Mouse (Mus musculus) C2C12 (cell line): ENCODE data around the gene Mllt6. TPM values are rescaled to one million over a fixed set of nuclear protein-coding genes. Genes with fewer than 3 reads are reported as not detected.

ENCODE experiments used
- H3K27me3 ChIP-seq: one replicate; pipeline ENCODE4 v1.6.1; 2011; ENCODE audit not compliant: control insufficient read depth, insufficient read depth, insufficient read length
- H3K36me3 ChIP-seq: one replicate; pipeline ENCODE4 v1.6.1; 2011; ENCODE audit not compliant: control insufficient read depth, insufficient read depth
- H3K4me3 ChIP-seq: one replicate; pipeline ENCODE4 v1.5.1; 2011; ENCODE audit warnings: mild to moderate bottlenecking, control low read depth; ENCODE audit not compliant: poor library complexity, insufficient read depth, severe bottlenecking
- H3K79me2 ChIP-seq: one replicate; pipeline ENCODE4 v1.6.1; 2011; ENCODE audit not compliant: control insufficient read depth, insufficient read depth
- H3K79me3 ChIP-seq: one replicate; pipeline ENCODE4 v1.6.1; 2011; ENCODE audit warnings: low read depth, control low read depth
- H3ac ChIP-seq: one replicate; pipeline ENCODE3; 2011; ENCODE audit warnings: low read depth; ENCODE audit not compliant: control insufficient read depth, insufficient read length
- CEBPB ChIP-seq: IDR thresholded peaks from one replicate; pipeline ENCODE4 v1.6.1; 2011; ENCODE audit warnings: low read depth, mild to moderate bottlenecking, control low read depth, moderate library complexity
- CTCF ChIP-seq: IDR thresholded peaks from one replicate; pipeline ENCODE4 v1.5.1; 2011; ENCODE audit not compliant: control insufficient read depth, insufficient read depth, insufficient read length
- FOSL1 ChIP-seq: IDR thresholded peaks from one replicate; pipeline ENCODE4 v1.8.0; 2011; ENCODE audit warnings: mild to moderate bottlenecking, low read length; ENCODE audit not compliant: poor library complexity, insufficient read depth, severe bottlenecking
- MAX ChIP-seq: IDR thresholded peaks from one replicate; pipeline ENCODE4 v1.6.1; 2011; ENCODE audit warnings: mild to moderate bottlenecking, control low read depth
- MYOD1 ChIP-seq: IDR thresholded peaks from one replicate; pipeline ENCODE4 v1.6.1; 2011; ENCODE audit warnings: low read depth; ENCODE audit not compliant: control insufficient read depth, insufficient read length
- MYOG ChIP-seq: IDR thresholded peaks from one replicate; pipeline ENCODE4 v1.6.1; 2011; ENCODE audit not compliant: control insufficient read depth, insufficient read length; ENCODE audit errors: extremely low read depth
- USF1 ChIP-seq: IDR thresholded peaks from one replicate; pipeline ENCODE4 v1.6.1; 2011; ENCODE audit warnings: low read depth, mild to moderate bottlenecking, control low read depth, moderate library complexity
- polyA plus RNA-seq: library from polyadenylated mRNA; unstranded; fragments of >200 nt; fragmentation: generic; extraction: Trizol; gene quantifications from one replicate; pipeline ENCODE4 v1.2.1, GENCODE M21; 2012; ENCODE audit warnings: missing spikeins

The Mllt6 gene
- polyA plus RNA-seq, 1 experiment = 12.5 TPM

GRCm38 (mm10) chr11:97669829-97670228 is 6.6 kb downstream of the Mllt6 start:
- no peak for TF ChIP-seq USF1
- no peak for TF ChIP-seq MYOG
- TF ChIP-seq MYOD1 = no peak
- no peak for TF ChIP-seq CEBPB
- TF ChIP-seq MAX = no peak
- no peak for TF ChIP-seq FOSL1
- TF ChIP-seq CTCF = no peak
- Histone ChIP-seq H3K79me2 (peaks cover 19% of the 10 kb centered on the region), H3K4me3 (no peak overlapping the region), H3K27me3 (no peaks in the 10 kb centered on the region), H3K79me3 (peaks cover 10% of the 10 kb centered on the region), H3ac (no peak overlapping the region), H3K36me3 (peaks cover 55% of the 10 kb centered on the region)

GRCm38 (mm10) chr11:97670234-97671176 is 7.3 kb downstream of the Mllt6 start:
- Histone ChIP-seq H3K36me3 (peaks cover 59% of the 10 kb centered on the region), H3K27me3 (no peaks in the 10 kb centered on the region), H3ac (no peak overlapping the region), H3K79me3 (peaks cover 4% of the 10 kb centered on the region), H3K79me2 (peaks cover 12% of the 10 kb centered on the region), H3K4me3 (no peak overlapping the region)
- TF ChIP-seq FOSL1 (no peak), MAX (no peak), CTCF (no peak), CEBPB (no peak), MYOG (no peak), MYOD1 (no peak), USF1 (no peak)

GRCm38 (mm10) chr11:97671177-97671527 is 7.9 kb downstream of the Mllt6 start:
- Histone ChIP-seq H3K79me2 (peaks cover 6% of the 10 kb centered on the region), H3K27me3 (no peaks in the 10 kb centered on the region), H3K36me3 (peaks cover 58% of the 10 kb centered on the region), H3K4me3 (no peak overlapping the region), H3ac (no peak overlapping the region), H3K79me3 (no peaks in the 10 kb centered on the region)
- TF ChIP-seq FOSL1 (no peak), MAX (no peak), CTCF (no peak), CEBPB (no peak), MYOG (no peak), MYOD1 (no peak), USF1 (no peak)

- Histone ChIP-seq H3K4me3 (no peak overlapping the region), H3K79me2 (no peaks in the 10 kb centered on the region), H3K27me3 (no peaks in the 10 kb centered on the region), H3K36me3 (peaks cover 54% of the 10 kb centered on the region), H3ac (no peak overlapping the region), H3K79me3 (no peaks in the 10 kb centered on the region)
- TF ChIP-seq CTCF (no peak), MAX (no peak), FOSL1 (no peak), MYOD1 (no peak), USF1 (no peak), CEBPB (no peak), MYOG (no peak)
Observed at GRCm38 (mm10) chr11:97673148-97673547, 9.9 kb downstream of the Mllt6 start.

- H3K79me2 ChIP-seq = no peaks in the 10 kb centered on the region
- peaks cover 65% of the 10 kb centered on the region for H3K36me3 ChIP-seq
- no peak overlapping the region for H3ac ChIP-seq
- TF ChIP-seq CEBPB (no peak), FOSL1 (no peak), CTCF (no peak), MYOG (no peak), MYOD1 (no peak)
- no peaks in the 10 kb centered on the region for H3K27me3 ChIP-seq
- no peak overlapping the region for H3K4me3 ChIP-seq
- H3K79me3 ChIP-seq = no peaks in the 10 kb centered on the region
Observed at GRCm38 (mm10) chr11:97676050-97676754, 13.0 kb downstream of the Mllt6 start.

GRCm38 (mm10) chr11:97677381-97677780 is 14.2 kb downstream of the Mllt6 start:
- no peak for TF ChIP-seq CEBPB
- no peak for TF ChIP-seq FOSL1
- TF ChIP-seq MAX = no peak

More at GRCm38 (mm10) chr11:97677381-97677780, 14.2 kb downstream of the Mllt6 start:
- Histone ChIP-seq H3K79me2 (no peaks in the 10 kb centered on the region), H3K27me3 (no peaks in the 10 kb centered on the region), H3ac (no peak overlapping the region), H3K36me3 (peaks cover 60% of the 10 kb centered on the region), H3K4me3 (no peak overlapping the region), H3K79me3 (no peaks in the 10 kb centered on the region)
